Mouse (Mus musculus) activated CD4-positive, CD25-positive, alpha-beta regulatory T cell, adult 9 weeks (primary cell): ENCODE data around the gene Cr1l. TPM values are rescaled to one million over a fixed set of nuclear protein-coding genes. Genes with fewer than 3 reads are reported as not detected.

Source experiments
- polyA plus RNA-seq: library from polyadenylated mRNA; unstranded; fragments of 100-300 nt; shearing (Covaris generic); gene quantifications from one replicate; pipeline ENCODE4 v1.2.1, GENCODE M21; 2017

Gene Cr1l
- polyA plus RNA-seq: 210 TPM

DNA sequence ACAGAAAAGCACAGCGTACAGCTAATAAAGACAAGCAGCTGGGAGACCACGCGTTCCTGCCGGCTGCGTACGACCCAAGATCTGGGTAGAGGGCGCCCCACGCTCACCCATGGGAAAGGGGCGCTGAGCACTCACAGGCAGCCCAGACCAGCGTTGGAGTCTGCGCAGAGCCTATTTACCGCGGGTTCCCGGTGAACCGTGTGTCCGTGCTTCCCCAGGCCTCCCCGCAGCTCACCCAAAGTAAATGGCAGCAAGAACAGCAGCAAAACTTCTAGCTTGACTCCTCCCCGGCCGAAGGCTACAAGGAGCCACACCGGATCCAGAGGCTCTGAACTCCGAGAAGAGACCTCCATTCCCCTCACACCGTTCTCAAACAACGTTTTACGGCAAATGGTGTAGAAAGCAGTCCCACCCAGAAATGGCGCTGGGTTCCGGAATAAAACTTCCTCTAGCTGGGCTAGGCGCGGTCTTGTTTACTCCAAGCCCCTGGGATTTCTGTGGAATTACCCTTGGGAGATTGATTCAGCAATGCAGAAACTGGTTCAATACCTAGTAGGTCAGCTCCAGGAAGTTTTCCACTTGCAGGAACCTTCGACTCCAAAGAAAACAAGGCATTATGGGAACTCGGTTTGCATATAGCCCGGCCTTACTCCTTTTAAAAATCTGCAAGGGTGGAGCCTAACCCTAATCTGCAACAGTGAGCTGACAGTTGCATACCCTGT is at the start of gene Cr1l:
Gene Cr1l, minus strand, starts transcription at position 634 of the 722 bp plus-strand sequence.

GRCm38 (mm10) chr1:195175980-195176931 is 44.9 kb upstream of the Cr1l start, which contains the start of gene Cr2:
Cr2 (minus strand) TSS chr1:195176716.

DNA sequence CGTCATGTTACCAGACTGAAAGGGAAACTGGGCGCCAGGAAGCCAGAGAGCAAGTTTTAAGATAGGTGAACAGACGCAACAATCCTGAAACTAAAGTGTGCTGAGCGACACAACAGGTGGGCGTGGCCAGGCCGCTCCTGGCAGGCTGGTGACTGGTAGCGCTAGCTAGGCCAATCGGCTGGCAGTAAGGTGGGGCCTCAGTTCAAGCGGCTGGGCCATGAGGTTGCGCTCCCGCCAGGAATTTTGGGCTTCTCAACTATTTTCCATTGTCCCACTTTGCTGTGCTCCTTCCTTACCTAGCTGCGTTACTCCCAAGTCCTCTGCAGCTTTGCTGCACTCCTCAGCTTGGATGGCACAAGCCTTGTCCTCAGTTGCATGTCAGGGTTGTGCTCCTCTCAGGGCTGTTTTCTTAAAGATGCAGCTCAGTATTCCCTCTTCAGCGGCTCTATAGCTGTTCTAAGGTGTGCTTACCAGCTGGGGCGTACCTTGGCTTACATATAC is 39.1 kb downstream of the Cr1l start, which contains the start of gene Cd46:
Gene Cd46, minus strand, starts transcription at position 30 of the 501 bp plus-strand sequence.

Other genes with a start within 250 kb of the Cr1l start
- 0.15 TPM for gene Cd34, start 192.8 kb downstream of the Cr1l start, polyA plus RNA-seq
- gene Cd46, start 39.3 kb downstream of the Cr1l start, polyA plus RNA-seq: 3.4 TPM
- 1.9 TPM for gene Cr2, start 45.1 kb upstream of the Cr1l start, polyA plus RNA-seq